Mouse (Mus musculus): ENCODE data around the gene Mgat4c. TPM values are rescaled to one million over a fixed set of nuclear protein-coding genes. Genes with fewer than 3 reads are reported as not detected.

The Mgat4c gene
- polyA plus RNA-seq, 1 experiment from 2014 or later = 2.4 TPM

Small RNA genes within 50 kb of the gene (microRNA-seq; reads per million reads assigned to microRNA genes)
- gene Mir3059 = not detected

All from stomach, postnatal 0 days (tissue).